8 mouse cellular contexts compared by ENCODE assay signal in genomic region chr10:119065974-119066373, GRCm38 (mm10).
DNase-seq lines count a peak whose midpoint lies in the region; ATAC-seq and TF ChIP-seq lines count a peak whose summit lies in the region.

No protein-coding gene starts in this region.

- H3K4me3 ChIP-seq in hindbrain, embryonic 14.5 days (replicated peaks; ENCODE audit: low read length), result no peak overlapping the region
- H3K4me3 ChIP-seq in hindbrain, embryonic 12.5 days, result no peak overlapping the region
- no peak overlapping the region for H3K4me3 ChIP-seq in embryonic fibroblast, embryonic 13.5 days (ENCODE audit: insufficient read depth, low read length)
- H3K4me3 ChIP-seq in limb, embryonic 14.5 days (replicated peaks; ENCODE audit: low read length), result no peak overlapping the region

- H3K4me2 ChIP-seq in hindbrain, embryonic 14.5 days (replicated peaks), result peak overlapping the region; percentile 39
- H3K4me2 ChIP-seq in hindbrain, embryonic 12.5 days (replicated peaks), result no peak overlapping the region
- no peak overlapping the region for H3K4me2 ChIP-seq in limb, embryonic 14.5 days (replicated peaks; ENCODE audit: low read depth, low read length, severe bottlenecking)

- H3K27me3 ChIP-seq in hindbrain, embryonic 14.5 days (ENCODE audit: control insufficient read depth, insufficient read depth, low read length), result no peaks in the 10 kb centered on the region
- no peaks in the 10 kb centered on the region for H3K27me3 ChIP-seq in hindbrain, embryonic 12.5 days
- H3K27me3 ChIP-seq in limb, embryonic 14.5 days (ENCODE audit: control insufficient read depth, insufficient read depth, low read length), result no peaks in the 10 kb centered on the region

- H3K27ac ChIP-seq in hindbrain, embryonic 14.5 days, result peak overlapping the region; percentile 21; the same call in 1 of the 2 replicates
- H3K27ac ChIP-seq in hindbrain, embryonic 12.5 days, result no peak overlapping the region
- no peak overlapping the region for H3K27ac ChIP-seq in embryonic fibroblast, embryonic 13.5 days (ENCODE audit: insufficient read depth, low read length)
- H3K27ac ChIP-seq in limb, embryonic 14.5 days (replicated peaks; ENCODE audit: low read depth, low read length), result no peak overlapping the region

- 0 out of 2 replicates have a peak overlapping the region, but pooled peaks have one; percentile 21 for H3K9ac ChIP-seq in hindbrain, embryonic 14.5 days
- H3K9ac ChIP-seq in hindbrain, embryonic 12.5 days, result no peak overlapping the region
- H3K9ac ChIP-seq in limb, embryonic 14.5 days (ENCODE audit: low read depth, low read length, severe bottlenecking), result no peak overlapping the region

- intact Hi-C loops in heart, postnatal 36 days (cut with DNase I), result loop anchor here (2.0 kb wide), 1 partner anchor 197 kb away; no protein-coding TSS in a partner anchor

- peaks cover 5% of the 10 kb centered on the region; the same call in 1 of the 2 replicates for H3K4me1 ChIP-seq in hindbrain, embryonic 14.5 days (replicated peaks; ENCODE audit: control insufficient read depth, insufficient read depth, low read length)
- H3K4me1 ChIP-seq in hindbrain, embryonic 12.5 days, result peaks cover 7% of the 10 kb centered on the region; the same call in 1 of the 2 replicates
- peaks cover 2% of the 10 kb centered on the region for H3K4me1 ChIP-seq in embryonic fibroblast, embryonic 13.5 days (ENCODE audit: control insufficient read depth, insufficient read depth, low read length)
- 0 out of 2 replicates have a peak, but pooled peaks cover 5% of the 10 kb centered on the region for H3K4me1 ChIP-seq in limb, embryonic 14.5 days (ENCODE audit: control insufficient read depth, insufficient read depth, low read length)

- DNase-seq in hindbrain, embryonic 14.5 days (ENCODE audit: low spot score), result peak; percentile 85
- peak; percentile 49 to 59 for DNase-seq in adrenal gland, adult 18-20 months (ENCODE audit: low spot score in 2 of 2)
- DNase-seq in heart, postnatal 36 days, result peak; percentile 53 to 75
- DNase-seq in limb, embryonic 14.5 days (ENCODE audit: low spot score), result peak; percentile 82
- peak; percentile 58 to 70 for DNase-seq in natural killer cell, adult 2 months (ENCODE audit: low spot score in 2 of 2)
- DNase-seq in testis, postnatal 14 days (ENCODE audit: low spot score), result peak; percentile 70

- TF ChIP-seq CTCF in embryonic fibroblast, embryonic 13.5 days (IDR thresholded peaks at IDR 0.05; ENCODE audit: borderline replicate concordance, insufficient read depth, low read length), result peak; percentile 59; the same call in 1 of the 2 replicates

- H3K36me3 ChIP-seq in hindbrain, embryonic 14.5 days (replicated peaks; ENCODE audit: control insufficient read depth, insufficient read depth), result no peaks in the 10 kb centered on the region
- H3K36me3 ChIP-seq in hindbrain, embryonic 12.5 days, result no peaks in the 10 kb centered on the region
- H3K36me3 ChIP-seq in limb, embryonic 14.5 days (ENCODE audit: control insufficient read depth, insufficient read depth, low read length), result no peaks in the 10 kb centered on the region

- no peaks in the 10 kb centered on the region for H3K9me3 ChIP-seq in hindbrain, embryonic 14.5 days (ENCODE audit: control insufficient read depth, low read length)
- H3K9me3 ChIP-seq in hindbrain, embryonic 12.5 days (replicated peaks), result no peaks in the 10 kb centered on the region
- H3K9me3 ChIP-seq in limb, embryonic 14.5 days (ENCODE audit: control insufficient read depth, low read length), result no peaks in the 10 kb centered on the region

- ATAC-seq in hindbrain, embryonic 14.5 days (ENCODE audit: low FRiP score), result no peak
- no peak for ATAC-seq in hindbrain, embryonic 12.5 days (ENCODE audit: low FRiP score)
- ATAC-seq in limb, embryonic 14.5 days (ENCODE audit: low FRiP score, low read depth), result no peak; the same call in 1 of the 2 replicates

- TF ChIP-seq POLR2A in embryonic fibroblast, embryonic 13.5 days (IDR thresholded peaks at IDR 0.05; ENCODE audit: low read depth, low read length), result no peak
- TF ChIP-seq POLR2A in limb, embryonic 14.5 days (IDR thresholded peaks at IDR 0.05; ENCODE audit: borderline replicate concordance, extremely low read depth, insufficient read depth, insufficient read length), result no peak

- WGBS in hindbrain, embryonic 14.5 days, result 24% methylated on average over 8 of the region's 8 CpGs
- whole genome bisulfite sequencing in hindbrain, embryonic 12.5 days, result 31% methylated on average over 8 of the region's 8 CpGs
- 25% methylated on average over 8 of the region's 8 CpGs for WGBS in limb, embryonic 14.5 days
